Mouse (Mus musculus) stomach, postnatal 0 days (tissue): ENCODE measurements around the gene Rabep2.

Experiments used
- CTCF ChIP-seq: IDR thresholded peaks from 2 replicates; pipeline ENCODE4 v1.5.1; 2016; ENCODE audit warnings: antibody characterized with exemption, low read depth, mild to moderate bottlenecking, moderate library complexity
- EP300 ChIP-seq: optimal IDR thresholded peaks from 2 replicates; pipeline ENCODE3; 2016; ENCODE audit warnings: antibody characterized with exemption

GRCm38 (mm10) chr7:126430167-126430566 lies 1.6 kb downstream of the Rabep2 start:
- TF ChIP-seq CTCF, result no peak
- no peak for TF ChIP-seq EP300
